ENCODE assay signal across 8 mouse cellular contexts in genomic region chr12:40220001-40220570, GRCm38 (mm10). TPM values are rescaled to one million over a fixed set of nuclear protein-coding genes. Genes with fewer than 3 reads are reported as not detected.
DNase-seq lines count a peak whose midpoint lies in the region; ATAC-seq and TF ChIP-seq lines count a peak whose summit lies in the region.

No protein-coding gene starts in this region.

- peak; percentile 25 for DNase-seq in cerebellum, adult 11 months
- peak; percentile 60 to 63 for DNase-seq in cerebellum, adult 18-20 months
- DNase-seq in gastrocnemius, postnatal 14 days = peak; percentile 53
- DNase-seq in liver, postnatal 0 days = no peak
- no peak for DNase-seq in ovary, adult 18-20 months (ENCODE audit: low spot score)

- H3K4me3 ChIP-seq in intestine, embryonic 16.5 days (ENCODE audit: low read length) = peak overlapping the region; percentile 24; the same call in 1 of the 2 replicates
- peak overlapping the region; percentile 96; the same call in 1 of the 2 replicates for H3K4me3 ChIP-seq in liver, postnatal 0 days (ENCODE audit: low read depth, low read length)
- H3K4me3 ChIP-seq in stomach, embryonic 15.5 days (replicated peaks) = peak overlapping the region; percentile 20; the same call in 1 of the 2 replicates

- intact Hi-C loops in gastrocnemius, postnatal 14 days (cut with DNase I; ENCODE audit: low total_unique reads) = no loop called here

- H3K4me1 ChIP-seq in intestine, embryonic 16.5 days (ENCODE audit: control insufficient read depth, insufficient read depth, low read length) = peaks cover 6% of the 10 kb centered on the region; the same call in 1 of the 2 replicates
- H3K4me1 ChIP-seq in liver, postnatal 0 days (ENCODE audit: insufficient read depth) = peaks cover 20% of the 10 kb centered on the region
- peaks cover 8% of the 10 kb centered on the region; the same call in 1 of the 2 replicates for H3K4me1 ChIP-seq in stomach, embryonic 15.5 days

- peak overlapping the region; percentile 28 for H3K4me2 ChIP-seq in intestine, embryonic 16.5 days (ENCODE audit: low read depth, low read length)
- peak overlapping the region; percentile 76 for H3K4me2 ChIP-seq in liver, postnatal 0 days (ENCODE audit: low read depth, low read length)
- H3K4me2 ChIP-seq in stomach, embryonic 15.5 days = peak overlapping the region; percentile 55

- TF ChIP-seq CTCF in liver, postnatal 0 days (IDR thresholded peaks at IDR 0.05; ENCODE audit: low read depth) = no peak

- H3K9me3 ChIP-seq in intestine, embryonic 16.5 days (ENCODE audit: control insufficient read depth, low read length) = no peaks in the 10 kb centered on the region
- H3K9me3 ChIP-seq in liver, postnatal 0 days (ENCODE audit: low read length) = no peaks in the 10 kb centered on the region
- H3K9me3 ChIP-seq in stomach, embryonic 15.5 days = no peaks in the 10 kb centered on the region

- no peaks in the 10 kb centered on the region for H3K27me3 ChIP-seq in intestine, embryonic 16.5 days (replicated peaks; ENCODE audit: control insufficient read depth, insufficient read depth, low read length)
- no peaks in the 10 kb centered on the region for H3K27me3 ChIP-seq in liver, postnatal 0 days (ENCODE audit: insufficient read depth, low read length)
- H3K27me3 ChIP-seq in stomach, embryonic 15.5 days (replicated peaks) = no peaks in the 10 kb centered on the region

- no peak for ATAC-seq in cerebellum, adult (ENCODE audit: insufficient number of reproducible peaks, low FRiP score, low TSS enrichment)
- no peak for ATAC-seq in intestine, embryonic 16.5 days
- ATAC-seq in liver, postnatal 0 days = no peak
- ATAC-seq in stomach, embryonic 15.5 days (ENCODE audit: insufficient read depth, low FRiP score, low read depth) = no peak

- H3K9ac ChIP-seq in intestine, embryonic 16.5 days (ENCODE audit: low read depth, low read length) = no peak overlapping the region
- H3K9ac ChIP-seq in liver, postnatal 0 days (replicated peaks) = no peak overlapping the region; the same call in 1 of the 2 replicates
- no peak overlapping the region for H3K9ac ChIP-seq in stomach, embryonic 15.5 days

- no peak overlapping the region for H3K27ac ChIP-seq in intestine, embryonic 16.5 days (ENCODE audit: low read length)
- no peak overlapping the region for H3K27ac ChIP-seq in liver, postnatal 0 days (ENCODE audit: low read depth)
- peak overlapping the region; percentile 13; the same call in 1 of the 2 replicates for H3K27ac ChIP-seq in stomach, embryonic 15.5 days

- H3K36me3 ChIP-seq in intestine, embryonic 16.5 days (ENCODE audit: control insufficient read depth, insufficient read depth, low read length) = no peaks in the 10 kb centered on the region
- peaks cover 15% of the 10 kb centered on the region for H3K36me3 ChIP-seq in liver, postnatal 0 days (replicated peaks; ENCODE audit: insufficient read depth, low read length)
- H3K36me3 ChIP-seq in stomach, embryonic 15.5 days = peaks cover 11% of the 10 kb centered on the region

- 41% methylated on average over 3 of the region's 3 CpGs for WGBS in intestine, embryonic 16.5 days
- WGBS in liver, postnatal 0 days (ENCODE audit: insufficient replicate concordance) = 50% methylated on average over 3 of the region's 3 CpGs
- 31% methylated on average over 3 of the region's 3 CpGs for WGBS in stomach, embryonic 15.5 days

- TF ChIP-seq EP300 in liver, postnatal 0 days (IDR thresholded peaks at IDR 0.05; ENCODE audit: low read depth) = no peak

RNA-seq across cellular contexts. Expression of gene Lsmem1, which starts 20.8 kb away (rescaled TPM):
- 10 to 100 TPM; 36.3 to 50.2 TPM for total RNA-seq in gastrocnemius, postnatal 14 days (2021)
- polyA plus RNA-seq in intestine, embryonic 16.5 days (2015; fragmentation: Nextera tagmentation; extraction: Ambion mirVana) = not detected in 2 replicates
- 0.24 TPM in 1 of 2 replicates, not detected in the other for polyA plus RNA-seq in liver, postnatal 0 days (2015; fragmentation: Nextera tagmentation; extraction: Ambion mirVana)
- 0.13 and 0.18 TPM in 2 replicates for polyA plus RNA-seq in stomach, embryonic 15.5 days (2015; fragmentation: Nextera tagmentation; extraction: Ambion mirVana)

RNA-seq across cellular contexts. Expression of gene Ifrd1, which starts 28.2 kb away (rescaled TPM):
- 10 to 100 TPM; 72.9 to 81.2 TPM for total RNA-seq in gastrocnemius, postnatal 14 days (2021)
- 80.1 and 86.9 TPM in 2 replicates for polyA plus RNA-seq in intestine, embryonic 16.5 days (2015; fragmentation: Nextera tagmentation; extraction: Ambion mirVana)
- polyA plus RNA-seq in liver, postnatal 0 days (2015; fragmentation: Nextera tagmentation; extraction: Ambion mirVana) = 47.1 and 50.4 TPM in 2 replicates
- polyA plus RNA-seq in stomach, embryonic 15.5 days (2015; fragmentation: Nextera tagmentation; extraction: Ambion mirVana) = 90.1 and 107 TPM in 2 replicates

Comparison
In these comparisons a context has a peak if more than half of its experiments do, and no peak if none do; other contexts are left out.
1. DNase-seq: peak in cerebellum, adult 11 months (single experiment), cerebellum, adult 18-20 months (2 of 2) and gastrocnemius, postnatal 14 days (single experiment); none in liver, postnatal 0 days (single experiment) and ovary, adult 18-20 months (single experiment).
2. H3K4me3 ChIP-seq: peak in every context shown above with its lines; median percentile 96 in liver, postnatal 0 days; 24 in intestine, embryonic 16.5 days; 20 in stomach, embryonic 15.5 days.
3. Peak in every context shown above with its lines, with median percentiles within 50 percentile points of each other: H3K4me2 ChIP-seq.